Mouse (Mus musculus) erythroid progenitor cell, adult 5-6 weeks (primary cell): ENCODE measurements around the gene Wnt5a. TPM values are rescaled to one million over a fixed set of nuclear protein-coding genes. Genes with fewer than 3 reads are reported as not detected.

ENCODE experiments used
- ATAC-seq: replicated peaks from 2 replicates; pipeline ENCODE4 v1.8.0; 2016; ENCODE audit warnings: moderate number of reproducible peaks, mild to moderate bottlenecking, moderate TSS enrichment, inconsistent platforms; ENCODE audit not compliant: poor library complexity, low FRiP score, severe bottlenecking
- total RNA-seq, 2 experiments: library from RNA; stranded (forward) in 1 of 2; stranded (reverse) in 1 of 2; fragments of 150-400 nt in 1 of 2; fragments of 186-747, 209-891 nt in 1 of 2; gene quantifications; 2 replicates each; pipeline versions ENCODE4 v1.2.3 to v1.2.4; 2015 to 2017; ENCODE audit warnings: low replicate concordance in 2 of 2

Wnt5a gene
- total RNA-seq, 2 experiments from 2014 or later = not detected

GRCm38 (mm10) chr14:28542117-28542741 lies 37.7 kb downstream of the Wnt5a start:
- no peak for ATAC-seq

DNA sequence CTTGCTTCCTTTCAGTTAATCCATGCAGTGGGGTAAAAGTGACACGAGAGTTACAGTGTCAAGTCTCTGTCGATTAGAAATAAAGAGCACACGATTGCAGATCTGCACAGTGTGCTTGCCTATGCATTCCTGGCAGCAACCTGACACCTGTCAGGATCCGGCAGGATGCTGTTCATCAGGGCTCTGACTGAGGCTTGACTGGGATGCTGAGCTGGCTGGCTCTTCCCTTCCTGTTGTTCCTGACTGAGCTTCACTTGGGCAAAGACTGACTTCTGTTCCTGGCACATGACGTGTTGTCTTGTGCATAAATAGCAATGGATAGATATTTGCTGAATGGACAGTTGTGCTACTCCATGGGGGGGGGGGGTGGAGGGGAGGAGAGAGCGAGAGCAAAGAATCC lies 57.3 kb downstream of the Wnt5a start:
- ATAC-seq = no peak
